Mouse (Mus musculus): ENCODE measurements around the gene Cnn2. TPM values are rescaled to one million over a fixed set of nuclear protein-coding genes. Genes with fewer than 3 reads are reported as not detected.

Cnn2 gene
- polyA plus RNA-seq, 1 experiment from 2014 or later = 208 TPM

DNA sequence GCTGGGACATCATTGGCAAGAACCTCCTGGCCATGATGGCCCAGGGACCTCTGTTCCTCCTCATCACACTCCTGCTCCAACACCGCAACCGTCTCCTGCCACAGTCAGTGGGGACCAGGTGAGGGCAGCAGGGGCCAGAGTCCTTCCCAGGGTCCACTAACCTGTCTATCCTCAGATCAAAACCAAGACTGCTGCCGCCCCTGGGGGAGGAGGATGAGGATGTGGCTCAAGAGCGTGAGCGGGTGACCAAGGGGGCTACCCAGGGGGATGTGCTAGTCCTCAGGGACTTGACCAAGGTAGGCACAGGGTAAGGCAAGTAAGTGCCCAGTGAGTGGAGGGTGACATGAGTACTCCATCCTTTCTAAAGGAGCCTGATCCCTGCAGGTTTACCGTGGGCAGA is 23.4 kb downstream of the Cnn2 start:
- ATAC-seq (replicated peaks; ENCODE audit: insufficient number of reproducible peaks, insufficient read depth, low FRiP score, low read depth) = no peak
- Histone ChIP-seq H3K36me3 (peaks cover 29% of the 10 kb centered on the region), H3K4me1 (replicated peaks) (peaks cover 9% of the 10 kb centered on the region), H3K27ac (no peak overlapping the region), H3K4me2 (no peak overlapping the region), H3K4me3 (no peak overlapping the region), H3K9ac (no peak overlapping the region), H3K27me3 (peaks cover 36% of the 10 kb centered on the region), H3K9me3 (replicated peaks) (0 out of 2 replicates have a peak, but pooled peaks cover 8% of the 10 kb centered on the region)
- WGBS = 86% methylated on average over 6 of the region's 6 CpGs

DNA sequence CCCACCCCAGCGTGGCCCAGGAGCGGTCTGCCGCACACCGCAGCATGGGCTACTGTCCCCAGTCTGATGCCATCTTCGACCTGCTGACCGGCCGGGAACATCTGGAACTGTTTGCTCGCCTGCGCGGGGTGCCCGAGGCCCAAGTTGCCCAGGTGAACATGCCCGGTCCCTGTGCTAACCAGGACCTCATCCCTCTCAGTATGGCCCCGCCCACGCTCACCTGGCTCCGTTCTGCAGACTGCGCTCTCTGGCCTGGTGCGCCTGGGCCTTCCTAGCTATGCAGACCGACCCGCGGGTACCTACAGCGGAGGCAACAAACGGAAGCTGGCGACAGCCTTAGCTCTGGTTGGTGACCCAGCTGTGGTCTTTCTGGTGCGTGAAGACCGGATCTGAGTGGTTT is 25.2 kb downstream of the Cnn2 start:
- Histone ChIP-seq H3K36me3 (peaks cover 29% of the 10 kb centered on the region), H3K27ac (no peak overlapping the region), H3K4me3 (no peak overlapping the region), H3K27me3 (peaks cover 39% of the 10 kb centered on the region), H3K9me3 (replicated peaks) (0 out of 2 replicates have a peak, but pooled peaks cover 8% of the 10 kb centered on the region), H3K4me1 (replicated peaks) (peaks cover 10% of the 10 kb centered on the region), H3K9ac (no peak overlapping the region), H3K4me2 (no peak overlapping the region)
- ATAC-seq (replicated peaks; ENCODE audit: insufficient number of reproducible peaks, insufficient read depth, low FRiP score, low read depth) = no peak
- 48% methylated on average over 25 of the region's 25 CpGs for WGBS

DNA sequence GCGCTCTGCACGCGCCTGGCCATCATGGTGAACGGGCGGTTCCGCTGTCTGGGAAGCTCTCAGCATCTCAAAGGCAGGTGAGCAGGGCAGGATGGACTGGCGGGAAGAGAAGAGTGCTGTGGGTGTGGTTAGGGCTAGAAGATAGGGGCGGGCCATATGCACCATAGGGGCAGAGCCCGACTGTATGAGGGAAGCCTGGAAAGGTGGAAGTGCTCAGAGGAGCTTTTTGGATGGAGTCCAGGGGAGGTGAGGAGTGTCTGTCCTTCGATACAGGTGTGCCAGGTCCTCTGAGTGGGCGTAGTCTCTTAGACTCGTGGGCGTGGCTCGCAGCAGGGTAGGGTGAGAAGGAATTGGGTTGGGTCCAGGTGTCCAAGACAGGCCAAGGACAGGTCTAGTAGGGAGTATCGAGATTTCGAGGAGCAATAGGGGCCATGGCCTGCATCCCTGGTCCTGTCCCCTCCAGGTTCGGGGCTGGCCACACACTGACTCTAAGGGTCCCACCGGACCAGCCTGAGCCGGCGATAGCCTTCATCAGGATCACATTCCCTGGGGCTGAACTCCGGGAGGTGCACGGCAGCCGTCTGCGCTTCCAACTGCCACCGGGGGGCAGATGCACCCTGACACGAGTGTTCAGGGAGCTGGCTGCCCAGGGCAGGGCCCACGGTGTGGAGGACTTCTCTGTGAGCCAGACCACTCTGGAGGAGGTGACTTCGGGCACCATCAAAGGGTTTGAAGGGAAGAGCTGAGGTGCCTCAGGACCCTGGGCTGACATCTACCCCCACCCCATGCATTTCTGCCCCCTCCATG is 26.3 kb downstream of the Cnn2 start:
- no peak overlapping the region for H3K9ac ChIP-seq
- peaks cover 21% of the 10 kb centered on the region for H3K4me1 ChIP-seq (replicated peaks)
- H3K9me3 ChIP-seq (replicated peaks) = 0 out of 2 replicates have a peak, but pooled peaks cover 8% of the 10 kb centered on the region
- H3K27me3 ChIP-seq = peaks cover 39% of the 10 kb centered on the region
- H3K36me3 ChIP-seq = peaks cover 21% of the 10 kb centered on the region
- no peak for ATAC-seq (replicated peaks; ENCODE audit: insufficient number of reproducible peaks, insufficient read depth, low FRiP score, low read depth)
- no peak overlapping the region for H3K4me2 ChIP-seq
- 30% methylated on average over 28 of the region's 28 CpGs for WGBS
- H3K27ac ChIP-seq = no peak overlapping the region
- H3K4me3 ChIP-seq = no peak overlapping the region

DNA sequence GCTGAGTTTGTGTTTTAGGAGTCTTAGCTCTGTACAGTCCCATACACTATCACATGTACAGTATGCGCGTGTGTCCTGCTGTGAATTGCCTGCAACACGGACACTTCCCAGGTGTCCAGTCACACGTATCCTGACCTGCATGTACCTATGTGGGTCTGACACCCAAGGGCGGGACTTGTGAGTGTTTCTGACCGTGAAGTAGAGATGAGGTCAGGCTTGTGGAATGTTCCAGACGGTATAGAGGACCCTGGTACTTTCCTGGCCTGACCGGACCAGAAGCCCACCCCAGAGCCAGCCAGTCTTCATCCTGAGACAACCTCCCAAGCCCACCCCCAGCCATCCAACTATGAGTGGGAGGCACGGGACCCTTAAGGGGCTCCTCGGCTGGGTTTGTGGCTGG is 27.2 kb downstream of the Cnn2 start:
- 0 out of 2 replicates have a peak, but pooled peaks cover 8% of the 10 kb centered on the region for H3K9me3 ChIP-seq (replicated peaks)
- peaks cover 39% of the 10 kb centered on the region for H3K27me3 ChIP-seq
- ATAC-seq (replicated peaks; ENCODE audit: insufficient number of reproducible peaks, insufficient read depth, low FRiP score, low read depth) = no peak
- peaks cover 29% of the 10 kb centered on the region for H3K4me1 ChIP-seq (replicated peaks)
- no peak overlapping the region for H3K27ac ChIP-seq
- H3K9ac ChIP-seq = no peak overlapping the region
- no peak overlapping the region for H3K4me2 ChIP-seq
- WGBS = 67% methylated on average over 10 of the region's 10 CpGs
- H3K4me3 ChIP-seq = no peak overlapping the region
- peaks cover 12% of the 10 kb centered on the region for H3K36me3 ChIP-seq

DNA sequence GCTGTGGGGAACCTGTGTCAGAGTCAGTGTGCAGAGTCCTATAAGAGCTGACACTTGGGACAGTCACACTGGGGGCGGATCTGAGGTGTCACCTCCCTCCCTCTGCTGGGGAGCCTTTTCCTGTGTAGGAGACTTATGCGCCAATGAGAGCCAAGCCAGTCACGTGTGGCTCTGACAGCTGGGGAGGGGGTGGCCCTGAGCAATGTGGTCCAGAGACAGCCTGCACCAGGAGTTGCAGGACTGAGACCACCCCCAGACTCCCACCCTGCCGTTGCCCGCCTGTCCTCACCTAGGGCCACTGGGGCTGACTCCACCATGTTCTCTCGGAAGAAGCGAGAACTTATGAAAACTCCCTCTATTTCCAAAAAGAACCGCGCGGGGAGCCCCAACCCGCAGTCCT is 28.1 kb downstream of the Cnn2 start, which contains the start of gene Arhgap45:
TSS of gene Arhgap45 (plus strand) at position 143 of the 400 bp plus-strand sequence.
- H3K4me1 ChIP-seq (replicated peaks) = peaks cover 30% of the 10 kb centered on the region
- WGBS = 56% methylated on average over 11 of the region's 11 CpGs
- peak within 1 kb of the TSS; percentile 32 for H3K4me3 ChIP-seq
- H3K9ac ChIP-seq = no peak within 1 kb of the TSS
- no peak for ATAC-seq (replicated peaks; ENCODE audit: insufficient number of reproducible peaks, insufficient read depth, low FRiP score, low read depth)
- no peaks in the 10 kb centered on the region for H3K9me3 ChIP-seq (replicated peaks)
- H3K36me3 ChIP-seq = peaks cover 5% of the 10 kb centered on the region; the same call in 1 of the 2 replicates
- peak within 1 kb of the TSS; percentile 27; the same call in 1 of the 2 replicates for H3K27ac ChIP-seq
- H3K27me3 ChIP-seq = peaks cover 39% of the 10 kb centered on the region
- H3K4me2 ChIP-seq = no peak within 1 kb of the TSS; the same call in 1 of the 2 replicates

DNA sequence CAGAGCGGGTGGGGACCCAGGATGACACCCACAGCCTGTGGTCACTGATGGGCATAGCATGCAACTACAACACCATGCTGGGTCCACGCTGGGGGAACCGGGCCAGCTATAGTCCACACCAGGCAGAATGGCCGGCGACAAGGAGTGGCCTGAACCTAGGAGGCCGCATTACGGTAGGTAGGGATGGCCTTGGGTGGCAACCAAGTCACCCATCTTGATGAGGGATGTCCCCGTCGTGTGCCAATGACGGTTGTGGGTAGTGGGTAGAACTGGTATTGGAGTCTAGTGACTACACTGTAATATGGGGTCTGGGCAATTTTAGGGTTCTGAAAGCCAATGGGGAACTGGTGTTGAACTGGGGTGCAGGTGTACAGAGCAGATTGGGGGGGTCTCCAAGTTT is 28.5 kb downstream of the Cnn2 start:
- no peak overlapping the region for H3K9ac ChIP-seq
- H3K9me3 ChIP-seq (replicated peaks) = no peaks in the 10 kb centered on the region
- peaks cover 30% of the 10 kb centered on the region for H3K4me1 ChIP-seq (replicated peaks)
- H3K4me3 ChIP-seq = peak overlapping the region; percentile 32
- H3K36me3 ChIP-seq = 0 out of 2 replicates have a peak, but pooled peaks cover under 1% of the 10 kb centered on the region
- 80% methylated on average over 10 of the region's 10 CpGs for WGBS
- no peak for ATAC-seq (replicated peaks; ENCODE audit: insufficient number of reproducible peaks, insufficient read depth, low FRiP score, low read depth)
- H3K27me3 ChIP-seq = peaks cover 39% of the 10 kb centered on the region
- H3K27ac ChIP-seq = peak overlapping the region; percentile 27; the same call in 1 of the 2 replicates
- no peak overlapping the region; the same call in 1 of the 2 replicates for H3K4me2 ChIP-seq

DNA sequence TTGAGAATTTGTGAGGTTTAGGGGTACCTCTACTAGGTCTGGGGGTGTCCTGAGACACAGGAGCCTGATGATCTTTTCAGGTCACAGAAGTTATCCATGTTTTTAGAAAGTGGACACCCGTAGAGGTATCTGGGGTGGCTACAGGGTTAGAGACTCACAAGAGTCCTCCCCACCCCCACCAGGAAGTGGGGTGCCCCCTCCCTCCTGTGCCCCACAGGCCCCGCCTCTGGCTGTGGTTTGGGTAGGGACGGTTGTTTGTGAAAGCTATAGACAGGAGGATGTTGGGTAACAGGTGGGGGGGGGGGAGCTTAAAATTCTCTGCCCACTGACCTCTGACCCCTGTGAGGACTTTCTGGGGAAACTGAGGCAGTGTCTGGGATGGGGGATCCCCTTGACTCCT is 29.0 kb downstream of the Cnn2 start:
- 69% methylated on average over 3 of the region's 3 CpGs for WGBS
- Histone ChIP-seq H3K9me3 (replicated peaks) (no peaks in the 10 kb centered on the region), H3K27me3 (peaks cover 39% of the 10 kb centered on the region), H3K4me2 (peak overlapping the region; percentile 30; the same call in 1 of the 2 replicates), H3K27ac (no peak overlapping the region), H3K4me3 (peak overlapping the region; percentile 32; the same call in 1 of the 2 replicates), H3K4me1 (replicated peaks) (peaks cover 30% of the 10 kb centered on the region), H3K36me3 (no peaks in the 10 kb centered on the region), H3K9ac (no peak overlapping the region)
- no peak for ATAC-seq (replicated peaks; ENCODE audit: insufficient number of reproducible peaks, insufficient read depth, low FRiP score, low read depth)

DNA sequence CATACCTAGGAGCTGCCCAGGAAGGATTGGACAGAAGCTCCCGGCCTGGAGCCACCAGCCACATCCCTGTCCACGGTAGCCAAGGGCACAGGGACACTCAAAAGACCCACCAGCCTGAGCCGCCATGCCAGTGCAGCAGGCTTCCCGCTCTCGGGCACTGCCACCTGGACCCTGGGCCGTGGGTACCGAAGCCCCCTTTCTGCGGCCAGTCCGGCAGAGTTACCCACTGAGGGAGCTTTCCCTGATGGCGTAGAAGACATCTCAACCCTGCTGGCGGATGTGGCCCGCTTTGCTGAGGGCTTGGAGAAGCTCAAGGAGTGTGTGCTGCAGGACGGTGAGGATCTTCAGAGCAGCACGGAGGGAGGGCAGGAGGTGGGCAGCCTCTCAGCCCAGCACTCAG is 29.4 kb downstream of the Cnn2 start:
- 75% methylated on average over 14 of the region's 14 CpGs for WGBS
- peaks cover 38% of the 10 kb centered on the region for H3K27me3 ChIP-seq
- no peaks in the 10 kb centered on the region for H3K36me3 ChIP-seq
- H3K4me3 ChIP-seq = peak overlapping the region; percentile 32; the same call in 1 of the 2 replicates
- peaks cover 30% of the 10 kb centered on the region for H3K4me1 ChIP-seq (replicated peaks)
- no peaks in the 10 kb centered on the region for H3K9me3 ChIP-seq (replicated peaks)
- no peak overlapping the region for H3K9ac ChIP-seq
- 0 out of 2 replicates have a peak overlapping the region, but pooled peaks have one; percentile 20 for H3K27ac ChIP-seq
- H3K4me2 ChIP-seq = peak overlapping the region; percentile 30; the same call in 1 of the 2 replicates
- ATAC-seq (replicated peaks; ENCODE audit: insufficient number of reproducible peaks, insufficient read depth, low FRiP score, low read depth) = no peak

DNA sequence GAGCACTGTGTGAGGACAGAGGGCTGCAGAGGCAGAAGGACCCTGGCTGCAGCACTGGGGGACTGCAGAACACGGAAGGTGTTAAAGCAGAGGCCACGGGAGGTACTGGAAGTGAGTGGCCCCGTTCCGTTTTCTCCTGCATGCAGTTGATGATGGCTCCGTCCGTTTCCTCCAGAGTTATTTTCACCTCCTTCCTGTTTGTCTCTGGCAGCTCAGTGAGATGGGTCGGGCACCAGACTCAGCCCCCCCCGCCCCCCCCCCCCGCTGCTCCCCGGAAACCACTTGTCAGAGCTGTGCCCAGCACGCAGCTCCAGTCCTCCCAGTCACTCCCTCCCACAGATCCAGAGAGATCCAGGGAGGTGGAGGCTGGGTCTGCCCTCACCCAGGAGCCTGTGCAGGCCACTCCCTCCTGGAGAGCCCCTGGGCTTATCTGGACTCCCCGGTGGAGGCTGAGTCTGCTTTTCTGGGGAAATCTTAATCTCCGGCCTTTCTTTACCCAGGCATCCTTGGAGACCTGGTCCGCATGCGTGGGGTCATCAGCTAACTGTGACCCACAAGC is 30.4 kb downstream of the Cnn2 start:
- Histone ChIP-seq H3K4me3 (peak overlapping the region; percentile 37), H3K27ac (peak overlapping the region; percentile 70), H3K4me2 (peak overlapping the region; percentile 57), H3K9ac (peak overlapping the region; percentile 46), H3K36me3 (no peaks in the 10 kb centered on the region), H3K4me1 (replicated peaks) (peaks cover 31% of the 10 kb centered on the region), H3K27me3 (peaks cover 28% of the 10 kb centered on the region), H3K9me3 (replicated peaks) (no peaks in the 10 kb centered on the region)
- peak; percentile 48 for ATAC-seq (replicated peaks; ENCODE audit: insufficient number of reproducible peaks, insufficient read depth, low FRiP score, low read depth)
- WGBS = 6% methylated on average over 11 of the region's 15 CpGs

DNA sequence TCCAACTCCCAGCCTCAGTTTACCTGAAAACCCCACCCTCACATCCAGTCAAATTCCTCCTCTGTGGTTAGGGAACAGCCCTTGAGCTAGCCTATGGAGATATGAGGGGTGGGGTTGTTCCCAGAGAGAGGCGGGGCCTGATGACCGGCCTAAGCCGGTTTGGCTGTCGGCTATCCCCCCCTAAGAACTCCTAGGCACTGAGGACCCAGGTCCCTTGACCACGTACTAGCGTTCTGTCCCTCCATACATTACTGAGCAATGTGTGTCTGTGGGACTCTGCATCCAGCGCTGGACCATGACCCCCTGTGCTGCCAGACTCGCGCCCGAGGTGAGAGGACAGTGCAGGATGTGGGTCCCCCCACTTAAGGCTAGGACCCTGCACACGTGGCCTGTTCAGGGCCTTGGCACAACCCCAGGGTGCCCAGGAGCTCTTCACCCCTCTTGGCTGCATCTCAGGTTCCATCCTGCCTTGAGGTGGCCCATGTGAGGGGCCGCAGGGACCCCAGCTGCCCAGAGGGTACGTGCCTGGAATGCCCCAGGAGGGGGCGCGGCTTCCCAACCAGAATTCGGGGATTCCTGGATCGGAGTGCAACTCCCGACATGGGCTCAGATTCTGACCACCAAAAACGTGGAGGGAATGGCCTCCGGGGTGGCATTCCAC is 31.2 kb downstream of the Cnn2 start:
- Histone ChIP-seq H3K9ac (peak overlapping the region; percentile 46), H3K4me3 (peak overlapping the region; percentile 37), H3K9me3 (replicated peaks) (no peaks in the 10 kb centered on the region), H3K36me3 (no peaks in the 10 kb centered on the region), H3K4me2 (peak overlapping the region; percentile 57), H3K4me1 (replicated peaks) (peaks cover 33% of the 10 kb centered on the region), H3K27ac (peak overlapping the region; percentile 70), H3K27me3 (peaks cover 20% of the 10 kb centered on the region)
- 22% methylated on average over 20 of the region's 20 CpGs for WGBS
- peak; percentile 36; the same call in 1 of the 2 replicates for ATAC-seq (replicated peaks; ENCODE audit: insufficient number of reproducible peaks, insufficient read depth, low FRiP score, low read depth)

DNA sequence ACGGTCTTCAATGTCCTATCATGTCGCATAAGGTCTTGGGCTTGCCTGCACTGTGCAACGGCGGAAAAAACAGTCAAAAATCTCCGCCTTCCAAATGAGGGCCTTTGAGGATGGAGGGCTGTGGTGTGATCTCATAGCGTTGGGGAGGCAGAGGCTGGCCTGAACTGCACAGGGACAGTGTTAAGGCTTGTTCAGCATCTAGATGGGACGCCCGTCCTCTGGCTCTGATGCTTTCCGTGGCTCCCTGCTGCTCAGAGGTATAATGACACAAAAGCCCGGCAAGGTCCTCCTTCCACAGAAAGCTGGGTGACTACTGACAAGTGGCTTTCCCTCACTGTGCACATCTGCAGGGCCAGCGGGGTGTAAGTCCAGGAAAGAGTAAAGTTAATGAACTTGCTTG is 31.8 kb downstream of the Cnn2 start:
- Histone ChIP-seq H3K27ac (peak overlapping the region; percentile 70), H3K9me3 (replicated peaks) (no peaks in the 10 kb centered on the region), H3K9ac (0 out of 2 replicates have a peak overlapping the region, but pooled peaks have one; percentile 14), H3K4me3 (peak overlapping the region; percentile 37), H3K4me2 (peak overlapping the region; percentile 57), H3K27me3 (peaks cover 14% of the 10 kb centered on the region), H3K36me3 (no peaks in the 10 kb centered on the region), H3K4me1 (replicated peaks) (peaks cover 30% of the 10 kb centered on the region)
- ATAC-seq (replicated peaks; ENCODE audit: insufficient number of reproducible peaks, insufficient read depth, low FRiP score, low read depth) = no peak
- WGBS = 40% methylated on average over 11 of the region's 11 CpGs
